Mouse (Mus musculus): Measurements from ENCODE around the gene 2510039O18Rik.

GRCm38 (mm10) chr4:147962781-147963180, 22.1 kb downstream of the 2510039O18Rik start:
- no peak for TF ChIP-seq CTCF (IDR thresholded peaks at IDR 0.05; ENCODE audit: low read depth)
- no peak for TF ChIP-seq EP300 (IDR thresholded peaks at IDR 0.05; ENCODE audit: low read depth)

All from heart, postnatal 0 days (tissue).